Mouse (Mus musculus) spleen, adult 2 months (tissue): ENCODE data around the gene Rheb. TPM values are rescaled to one million over a fixed set of nuclear protein-coding genes. Genes with fewer than 3 reads are reported as not detected.

Source experiments
- DNase-seq, 2 experiments: peaks; one replicate each; pipeline versions ENCODE4 v3.0.0 to v3.0.0-alpha.2; 2012 to 2021; ENCODE audit warnings: low spot score in 2 of 2, low read depth in 1 of 2
- H3K27ac ChIP-seq: fragments of 200-500 bp; 2 replicates; pipeline ENCODE4 v1.5.1; 2012; ENCODE audit warnings: low read length, inconsistent platforms; ENCODE audit not compliant: insufficient read depth
- H3K27me3 ChIP-seq: fragments of 200-500 bp; 2 replicates; pipeline ENCODE4 v1.6.1; 2012; ENCODE audit warnings: mild to moderate bottlenecking, moderate library complexity, low read length, inconsistent platforms; ENCODE audit not compliant: control insufficient read depth, insufficient read depth
- H3K36me3 ChIP-seq: fragments of 200-500 bp; 2 replicates; pipeline ENCODE4 v1.6.1; 2012; ENCODE audit warnings: mild to moderate bottlenecking, low read length, inconsistent platforms; ENCODE audit not compliant: control insufficient read depth, insufficient read depth
- H3K4me1 ChIP-seq: fragments of 200-500 bp; 2 replicates; pipeline ENCODE4 v1.6.1; 2011; ENCODE audit warnings: inconsistent platforms; ENCODE audit not compliant: control insufficient read depth, insufficient read depth, insufficient read length
- H3K4me3 ChIP-seq: fragments of 200-500 bp; 2 replicates; pipeline ENCODE4 v1.5.1; 2011; ENCODE audit warnings: mild to moderate bottlenecking, inconsistent platforms; ENCODE audit not compliant: insufficient read depth, insufficient read length; ENCODE audit errors: extremely low read depth
- CTCF ChIP-seq: fragments of 200-500 bp; IDR thresholded peaks from 2 replicates; pipeline ENCODE4 v1.5.1; 2011; ENCODE audit warnings: mild to moderate bottlenecking, inconsistent platforms; ENCODE audit not compliant: insufficient read depth, insufficient read length, insufficient replicate concordance; ENCODE audit errors: extremely low read depth
- POLR2A ChIP-seq: fragments of 200-500 bp; IDR thresholded peaks from 2 replicates; pipeline ENCODE4 v1.6.1; 2011; ENCODE audit warnings: low read depth, low read length, inconsistent platforms
- WGBS: fragments of 180-500 bp; shearing (Covaris S2); methylation state at CpG from one replicate; pipeline ENCODE4 v1.1.7; 2018; 5-methylcytosine and 5-hydroxymethylcytosine counted together
- polyA plus RNA-seq: library from polyadenylated mRNA; depleted of rRNA; stranded (reverse); fragments of >200 nt; gene quantifications from 2 replicates; pipeline ENCODE4 v1.2.3, GENCODE M21; 2012

Gene Rheb
- polyA plus RNA-seq, 1 experiment, result 12.7 TPM

DNA sequence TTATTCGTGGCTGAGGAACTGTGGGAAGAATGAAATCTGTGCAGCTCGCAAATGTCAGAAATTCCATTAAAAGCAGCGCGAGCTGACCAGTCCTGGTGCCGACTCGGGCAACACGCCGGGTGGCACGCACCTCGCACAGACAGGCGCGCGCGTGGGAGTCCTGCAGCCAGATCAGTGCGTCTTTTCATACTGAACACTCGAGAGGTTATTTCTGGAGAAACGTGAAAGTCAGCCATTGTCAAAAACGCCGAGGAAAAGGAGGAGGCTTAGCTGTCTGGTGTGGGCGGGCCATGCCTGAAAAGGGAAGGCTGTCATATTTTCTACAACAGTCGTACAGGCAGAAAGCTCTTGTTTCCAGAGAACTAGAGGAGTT lies 665 bp upstream of the Rheb start:
- no peak for DNase-seq
- Histone ChIP-seq H3K4me1 (peaks cover 15% of the 10 kb centered on the region; the same call in 1 of the 2 replicates), H3K36me3 (no peaks in the 10 kb centered on the region), H3K4me3 (peak overlapping the region; percentile 58), H3K27ac (peak overlapping the region; percentile 73), H3K27me3 (no peaks in the 10 kb centered on the region)
- WGBS, result 2% methylated on average over 21 of the region's 21 CpGs
- TF ChIP-seq CTCF (no peak), POLR2A (no peak)

DNA sequence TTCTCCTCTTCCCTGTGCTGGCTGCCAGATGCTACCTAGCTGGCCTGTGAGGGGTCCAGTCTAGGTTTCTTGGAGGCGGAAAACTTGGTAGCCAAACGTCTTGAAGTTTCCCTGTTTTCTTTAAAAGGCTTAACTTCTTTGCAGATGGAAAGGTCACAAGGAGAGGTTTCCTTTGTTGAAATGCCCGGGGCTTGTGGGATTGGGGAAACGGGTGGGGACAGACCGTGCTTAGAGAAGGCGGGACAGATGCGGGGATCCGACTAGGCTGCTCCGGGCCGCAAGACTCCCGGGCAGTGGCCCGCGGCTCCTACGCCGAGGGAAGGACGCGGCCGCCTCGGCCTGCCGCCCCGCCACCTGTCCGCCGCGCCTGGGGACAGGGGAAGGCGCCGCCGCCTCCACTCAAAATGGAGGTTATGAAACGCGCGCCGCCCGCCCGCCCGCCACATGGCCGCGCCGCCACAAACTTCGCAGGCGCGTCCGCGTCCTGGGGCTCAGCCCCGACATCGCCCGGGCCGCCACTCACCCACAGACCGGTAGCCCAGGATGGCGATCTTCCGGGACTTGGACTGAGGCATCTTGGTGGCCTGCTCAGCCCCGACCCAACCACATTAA lies 656 bp downstream of the Rheb start:
- Histone ChIP-seq H3K4me3 (peak overlapping the region; percentile 90), H3K36me3 (no peaks in the 10 kb centered on the region), H3K27me3 (no peaks in the 10 kb centered on the region), H3K27ac (peak overlapping the region; percentile 100), H3K4me1 (peaks cover 15% of the 10 kb centered on the region; the same call in 1 of the 2 replicates)
- no peak for DNase-seq
- WGBS, result under 1% methylated on average over 42 of the region's 50 CpGs
- no peak for TF ChIP-seq POLR2A
- no peak for TF ChIP-seq CTCF

DNA sequence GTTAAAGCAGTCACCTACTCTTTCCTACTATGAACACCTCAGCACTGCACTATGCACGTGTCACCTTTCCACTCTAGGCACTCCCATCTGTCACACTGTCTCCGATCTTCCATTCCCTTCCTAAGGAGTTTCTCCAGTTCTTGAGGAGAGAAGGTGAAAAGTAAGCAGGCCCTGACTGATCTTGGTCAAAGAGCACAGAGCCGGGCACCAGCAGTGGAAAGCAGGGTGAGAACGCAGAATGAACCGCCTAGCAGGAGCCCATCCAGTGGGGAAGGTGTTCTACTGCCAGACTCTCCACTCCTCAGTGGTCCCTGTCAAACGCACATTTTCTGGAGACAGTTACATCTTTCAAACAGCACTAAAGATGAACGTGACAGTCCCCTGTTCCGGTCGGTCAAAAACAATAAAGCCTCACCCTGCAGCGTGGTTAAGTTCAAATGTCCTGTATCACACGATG lies 1.4 kb downstream of the Rheb start:
- Histone ChIP-seq H3K27me3 (no peaks in the 10 kb centered on the region), H3K27ac (no peak overlapping the region), H3K36me3 (no peaks in the 10 kb centered on the region), H3K4me1 (peaks cover 15% of the 10 kb centered on the region; the same call in 1 of the 2 replicates), H3K4me3 (peak overlapping the region; percentile 90)
- TF ChIP-seq CTCF (no peak), POLR2A (no peak)
- WGBS, result 11% methylated on average over 11 of the region's 11 CpGs
- DNase-seq, result no peak

DNA sequence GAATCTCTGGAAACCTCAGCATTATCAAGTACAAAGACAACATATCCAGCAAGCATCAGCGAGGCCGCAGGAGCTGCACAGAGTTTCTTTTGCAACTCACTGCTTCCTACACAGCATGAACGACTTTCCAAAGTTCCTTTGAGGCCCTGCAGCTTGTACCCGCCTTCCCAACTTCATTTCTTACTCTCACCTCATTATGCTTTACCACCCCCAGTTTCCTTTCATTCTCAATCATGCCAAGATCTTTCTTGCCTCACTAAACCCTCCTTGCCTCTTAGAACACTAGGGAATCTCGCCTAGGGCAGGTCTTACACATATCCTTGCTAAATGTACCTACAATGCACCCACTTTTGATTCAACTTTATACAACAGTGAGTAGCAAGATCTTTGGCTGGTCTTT lies 7.9 kb downstream of the Rheb start:
- no peak overlapping the region for H3K4me3 ChIP-seq
- no peaks in the 10 kb centered on the region for H3K27me3 ChIP-seq
- WGBS, result 74% methylated on average over 5 of the region's 5 CpGs
- no peak overlapping the region for H3K27ac ChIP-seq
- H3K36me3 ChIP-seq, result no peaks in the 10 kb centered on the region
- DNase-seq, result no peak
- TF ChIP-seq CTCF (no peak), POLR2A (no peak)
- no peaks in the 10 kb centered on the region; the same call in 1 of the 2 replicates for H3K4me1 ChIP-seq

DNA sequence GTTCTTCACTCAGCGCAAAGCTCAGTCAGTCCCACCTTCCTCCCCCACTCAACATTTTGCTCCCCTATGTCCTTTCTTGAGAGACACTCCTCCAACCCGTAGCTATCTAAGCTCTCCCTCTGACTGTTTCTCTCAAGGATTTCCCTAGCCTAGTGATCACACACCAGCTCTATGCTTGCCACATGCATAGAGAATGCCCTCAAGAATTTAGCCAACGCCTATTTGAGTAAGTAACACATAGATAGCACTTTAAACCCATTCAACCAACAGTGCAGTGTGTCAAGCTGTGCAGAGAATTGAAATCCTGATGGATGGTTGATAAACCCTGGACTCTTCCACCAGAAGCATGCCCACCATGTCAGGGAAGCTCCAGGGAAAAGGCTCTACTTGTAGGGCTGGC lies 10.5 kb downstream of the Rheb start:
- Histone ChIP-seq H3K27me3 (no peaks in the 10 kb centered on the region), H3K27ac (no peak overlapping the region), H3K4me1 (peaks cover 12% of the 10 kb centered on the region; the same call in 1 of the 2 replicates), H3K4me3 (no peak overlapping the region), H3K36me3 (no peaks in the 10 kb centered on the region)
- no peak for DNase-seq
- WGBS, result 85% methylated on average over 3 of the region's 3 CpGs
- TF ChIP-seq CTCF, result no peak
- TF ChIP-seq POLR2A, result no peak

DNA sequence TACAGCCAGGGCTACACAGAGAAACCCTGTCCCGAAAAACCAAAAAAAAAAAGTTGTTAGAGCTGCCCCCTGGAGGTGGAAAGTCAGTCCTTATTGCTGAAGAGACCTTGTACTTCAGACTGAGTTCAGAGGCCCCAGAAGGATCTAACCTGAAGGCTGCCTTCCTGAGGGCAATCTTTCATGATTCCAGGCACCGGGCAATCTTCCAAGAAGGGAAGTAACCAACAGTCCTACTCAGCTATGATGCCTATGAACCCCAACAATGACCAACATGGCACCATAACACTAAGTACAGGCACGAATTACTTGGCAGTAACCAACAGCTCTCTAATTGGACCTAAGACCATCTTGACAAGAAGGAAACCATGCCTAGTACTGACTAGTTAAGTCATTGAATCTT lies 14.0 kb downstream of the Rheb start:
- Histone ChIP-seq H3K36me3 (no peaks in the 10 kb centered on the region), H3K4me3 (no peak overlapping the region), H3K27ac (no peak overlapping the region), H3K27me3 (no peaks in the 10 kb centered on the region), H3K4me1 (peaks cover 21% of the 10 kb centered on the region)
- DNase-seq, result no peak
- TF ChIP-seq CTCF (no peak), POLR2A (no peak)
- WGBS, result 88% methylated on average over 3 of the region's 3 CpGs

DNA sequence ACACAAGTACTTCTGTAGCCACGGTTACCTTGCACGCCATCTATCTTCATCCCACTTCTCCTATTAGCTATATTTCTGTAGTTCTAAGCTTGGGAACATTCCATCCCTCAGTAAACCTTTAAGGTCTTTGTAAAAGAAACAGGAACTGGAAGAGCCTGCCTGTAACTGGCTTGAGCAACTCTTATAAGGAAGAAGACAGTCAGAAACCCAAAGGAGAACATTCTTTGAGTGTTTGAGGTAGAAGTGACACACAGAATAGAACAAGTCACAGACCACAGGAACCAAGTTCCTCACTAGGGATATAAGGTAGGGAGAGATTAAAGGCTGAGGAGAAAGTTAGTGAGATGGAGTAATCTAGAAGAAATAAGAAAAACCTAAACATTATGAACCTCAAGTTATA lies 15.3 kb downstream of the Rheb start:
- H3K4me1 ChIP-seq, result peaks cover 21% of the 10 kb centered on the region
- no peak overlapping the region for H3K4me3 ChIP-seq
- H3K27me3 ChIP-seq, result no peaks in the 10 kb centered on the region
- TF ChIP-seq CTCF (no peak), POLR2A (no peak)
- H3K36me3 ChIP-seq, result peaks cover 2% of the 10 kb centered on the region; the same call in 1 of the 2 replicates
- WGBS, result 49% methylated on average over 2 of the region's 2 CpGs
- no peak for DNase-seq
- peak overlapping the region; percentile 12; the same call in 1 of the 2 replicates for H3K27ac ChIP-seq
